Mouse (Mus musculus) midbrain, embryonic 11.5 days (tissue): Measurements from ENCODE around the gene Smarcal1. TPM values are rescaled to one million over a fixed set of nuclear protein-coding genes. Genes with fewer than 3 reads are reported as not detected.
A peak's percentile ranks its signal among the peaks of the same experiment; 100 is the strongest.

Experiments used
- ATAC-seq: fragments of 200-750 bp; cut with Nextera tagmentation; 2 replicates; pipeline ENCODE4 v1.8.0; 2017; ENCODE audit warnings: moderate TSS enrichment, moderate library complexity; ENCODE audit not compliant: low FRiP score
- DNase-seq: peaks from one replicate; pipeline ENCODE4 v3.0.0; 2015; ENCODE audit warnings: low spot score; ENCODE audit errors: missing footprints
- H3K27ac ChIP-seq: fragments of 300-500 bp; sonication (generic); 2 replicates; pipeline ENCODE4 v1.5.1; 2014; ENCODE audit warnings: low read depth, low read length
- H3K27me3 ChIP-seq: fragments of 300-500 bp; sonication (generic); 2 replicates; pipeline ENCODE4 v1.6.1; 2014; ENCODE audit warnings: mild to moderate bottlenecking, low read length, moderate library complexity, mixed read lengths; ENCODE audit not compliant: control insufficient read depth, insufficient read depth
- H3K36me3 ChIP-seq: fragments of 300-500 bp; sonication (generic); 2 replicates; pipeline ENCODE4 v1.6.1; 2014; ENCODE audit warnings: mild to moderate bottlenecking, low read length, moderate library complexity, mixed read lengths; ENCODE audit not compliant: control insufficient read depth, insufficient read depth
- H3K4me1 ChIP-seq: fragments of 300-500 bp; sonication (generic); 2 replicates; pipeline ENCODE4 v1.6.1; 2014; ENCODE audit warnings: low read length; ENCODE audit not compliant: control insufficient read depth, insufficient read depth
- H3K4me2 ChIP-seq: fragments of 300-500 bp; sonication (generic); 2 replicates; pipeline ENCODE4 v1.6.1; 2014; ENCODE audit warnings: mild to moderate bottlenecking, moderate library complexity
- H3K4me3 ChIP-seq: fragments of 300-500 bp; sonication (generic); 2 replicates; pipeline ENCODE4 v1.5.1; 2014; ENCODE audit warnings: low read depth, low read length
- H3K9ac ChIP-seq: fragments of 300-500 bp; sonication (generic); 2 replicates; pipeline ENCODE4 v1.6.1; 2014; ENCODE audit warnings: low read length
- H3K9me3 ChIP-seq: fragments of 300-500 bp; sonication (generic); 2 replicates; pipeline ENCODE4 v1.6.1; 2016; ENCODE audit warnings: low read length; ENCODE audit not compliant: control insufficient read depth
- WGBS: fragments of 180-500 bp; shearing (Covaris S2); extraction: QIAGEN DNeasy Blood & Tissue Kit; methylation state at CpG from one replicate; pipeline ENCODE4 v1.1.7; 2014; 5-methylcytosine and 5-hydroxymethylcytosine counted together
- polyA plus RNA-seq: library from polyadenylated mRNA; unstranded; fragments of >200 nt; fragmentation: Nextera tagmentation; extraction: Ambion mirVana; gene quantifications from 2 replicates; pipeline ENCODE4 v1.2.1, GENCODE M21; 2014

The Smarcal1 gene
- polyA plus RNA-seq, 1 experiment from 2014 or later, result 30.9 TPM

DNA sequence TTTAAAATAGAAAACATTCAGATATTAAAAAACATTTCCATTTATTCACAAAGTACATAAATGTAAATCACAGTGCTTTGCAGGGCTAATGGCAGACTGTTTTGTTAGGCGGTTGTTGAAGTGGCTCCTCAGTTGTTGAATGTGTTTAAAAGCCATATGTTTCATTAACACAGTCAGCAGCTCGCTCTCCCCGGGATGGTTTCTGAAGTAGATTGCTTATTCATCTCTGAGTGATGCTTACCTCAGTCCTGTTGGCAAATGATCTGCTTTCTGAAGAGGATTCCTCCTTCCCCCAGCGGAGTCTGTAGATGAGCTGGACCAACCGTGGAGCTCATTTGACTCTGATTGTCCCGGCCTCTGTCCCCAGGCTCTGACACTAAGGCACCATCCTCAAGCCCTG, 29.1 kb downstream of the Smarcal1 start:
- H3K4me1 ChIP-seq, result no peaks in the 10 kb centered on the region
- H3K27me3 ChIP-seq, result no peaks in the 10 kb centered on the region
- H3K27ac ChIP-seq, result no peak overlapping the region
- no peak overlapping the region for H3K4me2 ChIP-seq
- H3K4me3 ChIP-seq, result no peak overlapping the region
- 89% methylated on average over 6 of the region's 6 CpGs for WGBS
- ATAC-seq (no peak), DNase-seq (no peak)
- H3K36me3 ChIP-seq, result peaks cover 11% of the 10 kb centered on the region
- H3K9ac ChIP-seq, result no peak overlapping the region
- no peaks in the 10 kb centered on the region for H3K9me3 ChIP-seq

GRCm38 (mm10) chr1:72635221-72635620, 52.2 kb downstream of the Smarcal1 start:
- WGBS, result 23% methylated on average over 5 of the region's 5 CpGs
- H3K4me2 ChIP-seq, result no peak overlapping the region
- H3K4me1 ChIP-seq, result no peaks in the 10 kb centered on the region
- H3K9ac ChIP-seq, result no peak overlapping the region
- no peak overlapping the region for H3K4me3 ChIP-seq
- no peaks in the 10 kb centered on the region for H3K27me3 ChIP-seq
- ATAC-seq, result no peak
- H3K27ac ChIP-seq, result no peak overlapping the region
- DNase-seq, result no peak
- H3K9me3 ChIP-seq, result no peaks in the 10 kb centered on the region
- H3K36me3 ChIP-seq, result peaks cover 3% of the 10 kb centered on the region; the same call in 1 of the 2 replicates

- no peak overlapping the region for H3K27ac ChIP-seq
- peak overlapping the region; percentile 45 for H3K4me2 ChIP-seq
- peak; percentile 72 for ATAC-seq
- H3K9ac ChIP-seq, result peak overlapping the region; percentile 30; the same call in 1 of the 2 replicates
- H3K9me3 ChIP-seq, result no peaks in the 10 kb centered on the region
- DNase-seq, result peak; percentile 99
- WGBS, result 40% methylated on average over 49 of the region's 49 CpGs
- no peaks in the 10 kb centered on the region for H3K36me3 ChIP-seq
- no peaks in the 10 kb centered on the region for H3K4me1 ChIP-seq
- H3K27me3 ChIP-seq, result no peaks in the 10 kb centered on the region
- peak overlapping the region; percentile 22 for H3K4me3 ChIP-seq
These were observed 57.8 kb downstream of the Smarcal1 start for GRCm38 (mm10) chr1:72640658-72641410.

DNA sequence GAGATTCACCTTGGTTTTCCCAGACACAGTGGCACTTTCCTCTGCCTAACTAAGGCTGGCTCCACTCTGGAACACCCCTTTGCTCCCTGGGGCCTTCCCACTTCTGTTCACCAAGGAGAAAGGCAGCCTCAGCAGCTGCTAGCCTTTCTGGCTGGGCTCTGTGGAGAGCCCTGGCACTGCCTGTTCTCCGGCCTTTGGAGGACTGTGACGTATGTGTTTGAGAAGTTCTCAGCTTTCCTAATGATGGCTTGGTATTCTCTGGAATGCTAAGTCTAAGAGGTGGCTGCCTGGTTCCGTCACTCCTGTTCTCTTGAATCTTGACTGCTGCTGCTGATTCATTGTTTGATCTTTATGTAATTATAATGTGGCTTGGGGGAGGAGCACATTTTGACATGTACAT, 90.0 kb downstream of the Smarcal1 start:
- Histone ChIP-seq H3K9ac (no peak overlapping the region), H3K27me3 (no peaks in the 10 kb centered on the region), H3K4me3 (no peak overlapping the region), H3K4me1 (no peaks in the 10 kb centered on the region), H3K36me3 (no peaks in the 10 kb centered on the region), H3K4me2 (no peak overlapping the region), H3K27ac (no peak overlapping the region), H3K9me3 (no peaks in the 10 kb centered on the region)
- no peak for ATAC-seq
- DNase-seq, result no peak
- 63% methylated on average over 3 of the region's 3 CpGs for WGBS

Other genes starting within 250 kb of the Smarcal1 start
- gene March4, start 46.3 kb upstream of the Smarcal1 start, polyA plus RNA-seq, result 0.79 and 0.92 TPM in 2 replicates
- not detected in 2 replicates for gene Ankar, start 117.3 kb downstream of the Smarcal1 start, polyA plus RNA-seq
- 1,496 and 1,598 TPM in 2 replicates for gene Rpl37a, start 128.0 kb downstream of the Smarcal1 start, polyA plus RNA-seq
- 468 and 548 TPM in 2 replicates for gene Igfbp2, start 241.3 kb downstream of the Smarcal1 start, polyA plus RNA-seq